Comparison of ENCODE assay signal across 8 mouse cellular contexts in genomic region chr1:67218339-67218944, GRCm38 (mm10).
DNase-seq lines count a peak whose midpoint lies in the region; ATAC-seq and TF ChIP-seq lines count a peak whose summit lies in the region.

No protein-coding gene starts in this region.

- no peaks in the 10 kb centered on the region for H3K27me3 ChIP-seq in midbrain, embryonic 11.5 days (ENCODE audit: control insufficient read depth, insufficient read depth, low read length)
- H3K27me3 ChIP-seq in midbrain, embryonic 16.5 days (ENCODE audit: control insufficient read depth, insufficient read depth, low read depth, low read length), result no peaks in the 10 kb centered on the region
- H3K27me3 ChIP-seq in kidney, embryonic 14.5 days (ENCODE audit: control insufficient read depth, insufficient read depth, low read length), result no peaks in the 10 kb centered on the region

- 0 out of 2 replicates have a peak, but pooled peaks have one; percentile 36 for ATAC-seq in cerebellum, adult (ENCODE audit: insufficient number of reproducible peaks, low FRiP score, low TSS enrichment)
- peak; percentile 50; the same call in 1 of the 2 replicates for ATAC-seq in midbrain, embryonic 11.5 days (ENCODE audit: low FRiP score)
- no peak for ATAC-seq in midbrain, embryonic 16.5 days
- ATAC-seq in kidney, embryonic 14.5 days (ENCODE audit: low FRiP score, low TSS enrichment), result no peak
- no peak for ATAC-seq in monocyte, adult 5-6 weeks (replicated peaks; ENCODE audit: insufficient number of reproducible peaks, low FRiP score, low TSS enrichment, poor library complexity, severe bottlenecking)

- no peaks in the 10 kb centered on the region for H3K4me1 ChIP-seq in midbrain, embryonic 11.5 days (ENCODE audit: control insufficient read depth, insufficient read depth, low read length)
- H3K4me1 ChIP-seq in midbrain, embryonic 16.5 days (ENCODE audit: control insufficient read depth, insufficient read depth, low read length), result no peaks in the 10 kb centered on the region; the same call in 1 of the 2 replicates
- H3K4me1 ChIP-seq in kidney, embryonic 14.5 days (ENCODE audit: control insufficient read depth, insufficient read depth, low read length), result no peaks in the 10 kb centered on the region

- peak; percentile 80 for TF ChIP-seq CTCF in layer of hippocampus, adult 2 months (conservative IDR thresholded peaks at IDR 0.05)

- no peak overlapping the region for H3K4me3 ChIP-seq in midbrain, embryonic 11.5 days (ENCODE audit: low read depth, low read length)
- no peak overlapping the region for H3K4me3 ChIP-seq in midbrain, embryonic 16.5 days (ENCODE audit: low read depth, low read length)
- no peak overlapping the region for H3K4me3 ChIP-seq in layer of hippocampus, adult 2 months
- no peak overlapping the region for H3K4me3 ChIP-seq in kidney, embryonic 14.5 days (ENCODE audit: low read length)

- no peak for DNase-seq in cerebellum, adult 9-11 months
- no peak for DNase-seq in midbrain, embryonic 11.5 days (ENCODE audit: low spot score, missing footprints)
- peak; percentile 32 to 36 for DNase-seq in layer of hippocampus, adult 2 months (ENCODE audit: low spot score in 2 of 2)
- DNase-seq in right cerebral cortex, adult 2 months (ENCODE audit: low spot score in 2 of 2), result peak; percentile 59 to 66

- H3K36me3 ChIP-seq in midbrain, embryonic 11.5 days (ENCODE audit: control insufficient read depth, insufficient read depth, low read length), result no peaks in the 10 kb centered on the region
- H3K36me3 ChIP-seq in midbrain, embryonic 16.5 days (ENCODE audit: control insufficient read depth, insufficient read depth, low read length), result no peaks in the 10 kb centered on the region
- no peaks in the 10 kb centered on the region for H3K36me3 ChIP-seq in kidney, embryonic 14.5 days (ENCODE audit: control insufficient read depth, insufficient read depth, low read length)

- H3K27ac ChIP-seq in midbrain, embryonic 11.5 days (ENCODE audit: low read depth, low read length), result no peak overlapping the region
- H3K27ac ChIP-seq in midbrain, embryonic 16.5 days (ENCODE audit: low read length), result no peak overlapping the region
- no peak overlapping the region for H3K27ac ChIP-seq in layer of hippocampus, adult 2 months
- H3K27ac ChIP-seq in kidney, embryonic 14.5 days (ENCODE audit: low read depth, low read length), result no peak overlapping the region

- no peak overlapping the region for H3K4me2 ChIP-seq in midbrain, embryonic 11.5 days
- no peak overlapping the region for H3K4me2 ChIP-seq in midbrain, embryonic 16.5 days (ENCODE audit: low read length)
- H3K4me2 ChIP-seq in kidney, embryonic 14.5 days (replicated peaks; ENCODE audit: low read depth, low read length), result no peak overlapping the region

- H3K9ac ChIP-seq in midbrain, embryonic 11.5 days (ENCODE audit: low read length), result no peak overlapping the region
- no peak overlapping the region for H3K9ac ChIP-seq in midbrain, embryonic 16.5 days (ENCODE audit: low read depth, low read length)
- no peak overlapping the region for H3K9ac ChIP-seq in kidney, embryonic 14.5 days (ENCODE audit: low read depth, low read length)

- WGBS in midbrain, embryonic 11.5 days, result 42% methylated on average over 2 of the region's 2 CpGs
- WGBS in midbrain, embryonic 16.5 days, result 24% methylated on average over 2 of the region's 2 CpGs
- 62% methylated on average over 2 of the region's 2 CpGs for WGBS in kidney, embryonic 14.5 days

- no peaks in the 10 kb centered on the region for H3K9me3 ChIP-seq in midbrain, embryonic 11.5 days (ENCODE audit: control insufficient read depth, low read length)
- no peaks in the 10 kb centered on the region for H3K9me3 ChIP-seq in midbrain, embryonic 16.5 days (replicated peaks; ENCODE audit: control insufficient read depth, low read length, poor library complexity, severe bottlenecking)
- H3K9me3 ChIP-seq in kidney, embryonic 14.5 days (ENCODE audit: control insufficient read depth, low read length), result no peaks in the 10 kb centered on the region

Comparison
In these comparisons a context has a peak if more than half of its experiments do, and no peak if none do; other contexts are left out.
1. ATAC-seq: peak in cerebellum, adult (single experiment) and midbrain, embryonic 11.5 days (single experiment); none in midbrain, embryonic 16.5 days (single experiment), kidney, embryonic 14.5 days (single experiment) and monocyte, adult 5-6 weeks (single experiment).
2. DNase-seq: peak in layer of hippocampus, adult 2 months (2 of 2) and right cerebral cortex, adult 2 months (2 of 2); none in cerebellum, adult 9-11 months (single experiment) and midbrain, embryonic 11.5 days (single experiment).